Mouse (Mus musculus) cerebellum, adult 18-20 months (tissue): ENCODE measurements around the gene Chic2.

Experiments
- DNase-seq, 2 experiments: peaks; one replicate each; pipeline ENCODE4 v3.0.0; 2021

Gene Chic2

DNA sequence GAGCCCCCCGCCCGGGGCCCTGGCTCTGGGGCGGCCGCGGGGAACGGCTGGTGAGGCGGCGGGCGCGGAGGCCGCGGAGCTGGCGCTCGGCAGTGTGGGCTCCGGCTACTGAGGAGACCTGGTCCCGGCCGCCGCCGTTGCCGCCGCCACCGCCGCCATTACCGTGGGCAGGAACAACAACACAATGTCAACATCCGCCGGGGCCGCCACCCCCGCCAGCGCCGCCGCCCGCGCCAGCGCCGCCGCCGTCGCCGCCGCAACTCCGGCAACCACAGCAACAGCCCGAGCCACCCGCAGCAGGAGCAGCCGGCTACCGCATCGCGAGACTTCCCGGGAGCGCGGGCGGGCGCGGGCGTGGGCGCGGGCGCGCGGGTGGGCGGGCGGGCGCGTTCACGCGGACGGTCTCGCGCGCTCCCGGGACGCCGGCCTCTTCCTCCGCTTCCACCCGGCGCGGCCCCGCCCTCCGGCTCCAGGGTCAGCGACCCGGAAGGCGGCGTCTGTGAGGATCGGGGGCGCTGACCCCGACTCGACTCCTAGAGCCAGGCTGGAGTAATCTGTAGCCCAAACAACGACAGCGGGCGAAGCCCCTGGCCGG is at the start of gene Chic2:
Gene Chic2, minus strand, starts transcription at position 465 of the 595 bp plus-strand sequence.
- DNase-seq, result peak; percentile 79 to 91

DNA sequence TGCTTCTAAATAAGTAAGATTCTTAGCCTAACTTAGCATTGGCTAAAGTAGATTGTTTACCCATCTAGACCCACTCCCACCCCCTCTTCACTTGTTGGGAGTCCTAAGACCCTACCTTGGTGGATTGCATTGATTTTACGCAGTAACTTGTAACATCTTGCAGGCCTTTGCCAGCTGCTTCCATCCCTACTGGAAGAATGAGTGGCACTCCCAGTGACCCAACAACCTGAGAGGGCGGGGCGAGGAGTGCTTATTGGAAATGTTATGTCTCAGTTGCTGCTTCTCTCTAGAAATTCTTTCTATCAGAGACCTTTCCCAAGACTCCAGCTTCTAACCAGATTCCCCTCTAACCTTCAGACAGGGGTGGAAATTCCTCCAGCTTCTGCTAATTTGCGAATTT is 41.3 kb upstream of the Chic2 start:
- DNase-seq, result no peak

- DNase-seq, result no peak
Measured at GRCm38 (mm10) chr5:75085521-75085875, 40.9 kb upstream of the Chic2 start.

DNA sequence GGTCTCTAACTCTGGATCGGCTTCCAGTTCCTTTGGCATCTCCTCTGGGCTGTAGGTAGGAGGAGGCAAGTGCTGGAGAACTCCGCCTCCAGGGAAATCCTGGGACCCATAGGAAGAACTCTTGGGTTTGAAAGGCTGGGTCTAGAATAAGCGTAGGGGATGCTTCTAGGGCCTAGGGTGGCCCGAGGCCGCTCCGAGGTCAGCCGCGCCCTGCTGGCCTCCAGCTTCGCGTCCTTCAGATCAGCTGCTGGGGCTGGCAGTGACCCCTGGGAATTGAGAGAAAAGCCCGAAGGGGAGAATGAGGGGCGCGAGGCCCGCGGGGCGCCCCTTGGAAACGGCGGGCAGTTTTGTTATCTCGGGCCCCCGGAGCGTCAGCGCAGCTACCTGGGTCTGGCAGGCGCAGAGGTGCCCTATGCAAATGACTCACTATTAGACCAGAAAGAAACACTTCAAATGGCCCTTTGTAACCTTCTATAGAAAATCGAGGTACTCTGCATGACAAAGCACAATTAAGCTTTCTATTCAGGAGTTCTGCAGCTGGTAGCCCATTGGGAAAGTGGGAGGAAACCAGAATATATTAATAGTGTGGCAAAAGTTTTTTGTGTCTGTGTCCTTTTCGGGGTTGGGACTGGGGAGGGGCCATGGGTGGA is 40.4 kb upstream of the Chic2 start:
- DNase-seq, result no peak

DNA sequence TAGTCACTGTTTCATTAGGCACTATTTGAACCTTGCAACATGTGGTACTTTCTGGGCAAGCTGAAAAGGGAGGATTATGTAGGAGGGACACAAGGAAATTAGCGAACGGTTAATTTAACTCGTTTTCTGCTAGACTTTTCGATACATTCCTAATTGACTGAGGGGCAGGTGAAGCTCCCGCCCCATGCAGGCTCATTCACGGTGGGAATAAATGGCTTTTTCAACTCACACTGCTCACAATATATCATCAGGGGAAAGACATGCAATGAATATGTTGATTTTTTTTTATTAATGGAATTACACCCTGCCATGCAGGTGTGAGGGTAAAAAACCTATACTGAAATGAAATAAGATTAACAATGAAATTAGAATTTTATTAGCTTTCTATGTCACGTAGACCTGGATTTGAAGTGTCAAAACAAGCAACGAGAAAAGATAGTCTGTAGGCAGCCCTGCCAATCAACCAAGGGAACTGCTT is 39.9 kb upstream of the Chic2 start:
- DNase-seq, result no peak

DNA sequence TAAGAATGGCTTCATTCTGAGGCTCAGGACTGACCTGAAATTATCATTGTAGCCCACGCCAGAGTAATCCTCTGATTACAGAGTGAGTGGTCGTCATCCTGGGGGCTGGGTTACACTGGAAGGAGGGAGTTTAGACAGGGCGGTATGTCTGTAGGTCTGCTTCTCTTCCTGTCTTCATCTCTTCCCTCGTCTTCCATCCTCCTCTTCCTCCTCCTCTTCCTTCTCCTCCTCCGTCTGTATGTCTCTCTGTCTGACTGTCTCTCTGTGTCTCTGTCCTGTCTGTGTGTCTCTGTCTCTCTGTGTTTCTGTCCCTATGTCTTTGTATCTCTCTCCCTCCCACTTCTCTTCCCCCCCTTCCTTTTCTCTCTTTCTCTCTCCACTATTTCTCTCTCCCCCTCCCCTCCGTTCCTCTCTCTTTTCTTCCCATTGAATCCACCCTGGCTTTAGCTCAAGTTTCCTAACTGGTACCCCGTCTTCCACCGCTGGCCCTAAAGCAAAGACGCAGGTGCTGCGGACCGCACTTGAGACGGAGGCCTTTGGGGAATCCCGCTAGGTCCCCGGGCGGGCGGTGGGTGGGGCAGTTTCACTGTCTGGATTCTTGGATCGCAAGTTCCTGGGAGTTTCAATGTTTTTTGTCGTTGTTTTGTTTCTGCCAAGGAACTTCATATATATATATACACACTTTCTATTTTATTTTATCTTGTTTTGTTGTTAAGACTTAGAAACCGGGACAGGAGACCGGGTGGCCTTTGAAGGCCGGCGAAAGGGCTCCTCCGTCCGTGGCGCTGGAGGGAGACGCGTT is 39.2 kb upstream of the Chic2 start:
- no peak for DNase-seq

- no peak for DNase-seq
Measured at GRCm38 (mm10) chr5:75083061-75083460, 38.5 kb upstream of the Chic2 start.

DNA sequence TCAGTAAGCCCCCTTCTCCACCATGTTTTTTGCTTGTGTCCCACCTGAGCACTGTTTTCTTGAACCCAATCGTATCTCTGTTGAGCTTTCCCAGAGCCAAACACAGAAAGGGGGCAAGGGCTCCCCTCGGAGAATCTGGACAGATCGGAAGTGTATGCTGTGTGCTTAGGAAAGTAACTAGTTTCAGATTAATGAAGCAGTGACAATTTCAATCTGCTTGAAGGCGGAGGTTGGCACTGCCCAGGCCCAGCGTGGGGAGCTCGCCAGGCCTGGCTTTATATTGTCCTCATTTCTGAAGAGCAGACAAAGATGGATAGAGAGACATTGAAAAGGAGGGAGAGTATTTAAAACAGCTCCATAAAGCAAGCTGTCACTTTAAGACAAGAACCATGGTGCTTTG is 37.9 kb upstream of the Chic2 start:
- no peak for DNase-seq

- no peak for DNase-seq
Measured at GRCm38 (mm10) chr5:75079564-75079963, 35.0 kb upstream of the Chic2 start.

DNA sequence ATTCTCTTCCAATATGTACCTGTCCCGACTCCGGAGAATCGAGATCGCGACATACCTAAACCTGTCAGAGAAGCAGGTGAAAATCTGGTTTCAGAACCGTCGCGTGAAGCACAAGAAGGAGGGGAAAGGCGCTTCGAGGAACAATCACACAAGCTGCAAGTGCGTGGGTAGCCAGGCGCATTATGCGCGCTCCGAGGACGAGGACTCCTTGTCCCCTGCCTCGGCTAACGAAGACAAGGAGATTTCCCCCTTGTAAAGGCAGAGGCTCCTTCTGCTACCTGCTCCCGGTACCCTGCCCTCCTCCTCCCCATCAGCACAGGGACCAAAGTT is 32.4 kb upstream of the Chic2 start:
- no peak for DNase-seq

DNA sequence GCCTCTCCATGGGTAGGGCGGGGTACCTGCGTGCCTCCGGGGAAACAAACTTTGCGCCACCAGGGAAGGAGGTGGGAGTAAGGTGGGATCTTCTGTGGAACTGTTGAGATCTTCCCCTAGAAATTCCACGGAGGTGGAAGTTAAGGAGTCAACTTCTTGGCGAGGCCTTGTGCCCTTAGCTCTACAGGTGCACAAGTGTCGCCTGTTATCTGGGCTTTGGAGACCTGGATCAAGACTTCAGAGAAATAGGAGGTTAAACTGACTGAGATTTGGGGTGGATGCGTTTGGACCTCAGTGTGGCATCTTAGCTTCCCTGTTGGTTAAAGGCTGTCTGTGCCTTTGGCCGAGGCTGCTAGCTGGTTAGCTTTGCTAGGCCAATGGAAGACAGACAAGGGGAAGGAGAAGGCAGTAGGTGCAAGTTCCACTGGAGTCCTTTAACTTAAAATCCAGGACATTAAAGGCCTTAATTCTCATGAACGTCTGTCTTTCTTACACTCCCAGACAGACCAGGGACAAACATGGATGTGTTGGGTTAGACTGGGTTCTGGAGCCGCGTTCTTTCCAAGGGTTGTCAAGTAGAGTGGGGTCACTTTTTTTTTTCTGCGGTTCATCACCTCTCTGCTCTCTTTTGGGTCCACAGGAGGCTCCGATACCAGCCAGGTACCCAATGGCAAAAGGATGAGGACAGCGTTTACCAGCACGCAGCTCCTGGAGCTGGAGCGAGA is 31.9 kb upstream of the Chic2 start:
- no peak for DNase-seq

DNA sequence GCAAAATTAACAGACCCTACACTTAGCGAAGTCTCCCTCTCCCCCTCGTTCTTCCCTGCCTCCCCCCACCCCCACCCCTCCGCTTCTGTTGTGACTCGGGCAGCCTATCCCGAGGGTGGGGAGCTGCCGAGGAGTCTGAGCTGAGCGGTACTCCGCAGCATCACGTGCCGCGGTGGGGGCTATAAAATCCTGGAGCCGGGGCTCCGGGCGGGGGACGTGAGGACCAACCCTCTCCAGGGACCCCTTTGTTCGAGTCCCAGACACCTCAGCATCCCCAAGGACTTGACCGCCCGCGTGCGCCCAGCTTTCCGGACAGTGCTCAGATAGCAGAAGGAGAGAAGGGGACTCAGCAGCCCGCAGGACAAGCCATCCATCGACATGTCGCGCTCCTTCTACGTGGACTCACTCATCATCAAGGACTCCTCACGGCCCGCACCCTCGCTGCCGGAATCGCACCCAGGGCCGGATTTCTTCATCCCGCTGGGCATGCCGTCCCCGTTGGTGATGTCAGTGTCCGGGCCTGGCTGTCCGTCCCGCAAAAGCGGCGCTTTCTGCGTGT is 30.9 kb upstream of the Chic2 start, which contains the start of gene Gsx2:
Gene Gsx2, plus strand, starts transcription at position 219 of the 559 bp plus-strand sequence.
- no peak for DNase-seq

GRCm38 (mm10) chr5:75074537-75075382 is 30.2 kb upstream of the Chic2 start:
- no peak for DNase-seq

DNA sequence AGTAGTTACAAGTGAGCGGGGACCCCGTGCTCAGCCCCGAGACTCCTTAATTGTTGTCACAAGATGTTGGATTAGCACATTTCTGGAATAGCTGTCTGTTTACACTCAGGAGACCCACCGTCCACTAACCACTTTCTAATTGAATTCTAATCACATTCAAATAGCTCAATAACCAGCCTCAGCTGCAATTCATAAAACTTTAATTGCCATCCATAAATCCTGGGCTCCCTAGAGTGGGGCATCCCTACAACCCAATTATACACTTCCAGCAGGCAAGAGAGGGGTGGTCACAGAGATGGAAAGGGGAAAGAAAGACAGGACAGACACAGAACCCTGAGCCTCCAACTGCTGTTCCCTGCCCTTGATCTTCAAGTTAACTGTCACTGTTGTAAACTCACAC is 29.6 kb upstream of the Chic2 start:
- no peak for DNase-seq

- DNase-seq, result no peak
Measured at GRCm38 (mm10) chr5:75073684-75074083, 29.1 kb upstream of the Chic2 start.

- DNase-seq, result no peak
Measured at GRCm38 (mm10) chr5:75073167-75073566, 28.6 kb upstream of the Chic2 start.

- DNase-seq, result no peak
Measured at GRCm38 (mm10) chr5:75072532-75072931, 28.0 kb upstream of the Chic2 start.

DNA sequence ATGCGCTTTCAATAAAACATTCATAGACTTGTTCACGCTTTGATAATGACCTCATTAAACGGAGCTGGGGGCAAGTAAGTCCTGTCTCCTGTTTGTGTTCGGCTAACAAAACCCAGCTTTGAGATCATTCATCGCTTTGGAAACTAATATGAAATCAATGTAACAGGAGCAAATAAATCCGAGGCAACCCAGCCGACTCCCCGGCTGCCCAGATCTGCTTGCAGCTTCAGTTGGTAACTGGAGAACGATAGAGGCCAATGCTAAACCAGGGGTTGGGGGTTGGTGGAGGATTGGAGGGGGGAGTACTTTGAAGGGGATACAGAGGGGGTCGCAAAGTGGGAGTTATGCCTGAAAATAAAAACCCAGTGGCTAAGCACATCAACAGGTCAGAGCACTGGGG is 27.4 kb upstream of the Chic2 start:
- DNase-seq, result no peak

GRCm38 (mm10) chr5:75070656-75071375 is 26.2 kb upstream of the Chic2 start:
- DNase-seq, result no peak

- no peak for DNase-seq
Measured at GRCm38 (mm10) chr5:75070132-75070531, 25.6 kb upstream of the Chic2 start.

GRCm38 (mm10) chr5:75067125-75067756 is 22.7 kb upstream of the Chic2 start:
- no peak for DNase-seq
